Mouse (Mus musculus): ENCODE data around the gene Gm12355.
"Not testable (repeated sequence)": the region's sequence is repeated elsewhere in the genome, so short reads cannot be mapped to it uniquely, and the experiment has no call there.

Gm12355 gene

GRCm38 (mm10) chr11:98625611-98626410 is at the start of gene Gm12355, which contains the start of gene Gsdma3:
TSS of gene Gm12355 (minus strand) at chr11:98625661.
TSS of gene Gsdma3 (plus strand) at chr11:98626360.
- no peak for DNase-seq (ENCODE audit: low read depth)

DNA sequence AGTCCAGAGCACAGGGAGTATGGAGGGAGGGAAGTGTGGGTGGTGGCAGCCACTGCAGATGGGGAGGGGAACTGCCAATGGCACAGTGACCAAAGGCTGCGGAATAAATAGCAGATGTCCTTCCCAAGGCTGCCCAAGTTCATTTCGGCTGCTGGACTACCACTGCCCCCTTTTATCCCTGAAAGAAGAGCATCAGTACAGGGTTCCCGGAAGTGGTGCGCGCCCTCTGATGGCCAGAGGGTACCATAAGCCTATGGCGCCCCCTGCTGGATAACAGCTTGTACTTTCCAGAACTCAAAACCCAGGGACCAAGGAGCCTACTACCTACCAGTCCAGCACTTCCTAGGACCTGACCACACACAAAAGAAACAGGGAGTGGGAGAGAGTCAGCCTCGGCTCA is 47.7 kb upstream of the Gm12355 start:
- not testable (repeated sequence) for DNase-seq (ENCODE audit: low read depth)

DNA sequence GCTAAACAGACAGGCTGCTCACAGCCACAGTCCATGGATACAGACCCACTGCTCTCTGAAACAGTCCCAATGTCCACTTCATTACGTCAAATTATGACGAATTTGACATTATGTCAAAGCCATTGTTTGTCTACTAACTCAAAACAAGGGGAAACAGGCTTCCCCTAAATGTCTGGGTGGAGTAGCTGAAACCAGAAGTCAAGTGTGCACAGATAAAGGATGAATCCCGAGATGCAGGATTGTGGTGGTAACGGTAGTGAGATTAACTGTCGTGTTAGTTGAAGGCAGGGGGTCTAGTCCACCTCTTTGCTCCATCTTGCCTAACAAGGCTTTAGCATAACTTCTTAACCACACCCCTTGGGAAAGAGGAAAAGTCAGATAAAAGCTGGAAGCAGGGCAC is 47.0 kb upstream of the Gm12355 start:
- no peak for DNase-seq (ENCODE audit: low read depth)

GRCm38 (mm10) chr11:98671857-98672256 is 46.4 kb upstream of the Gm12355 start:
- DNase-seq (ENCODE audit: low read depth) = no peak

DNA sequence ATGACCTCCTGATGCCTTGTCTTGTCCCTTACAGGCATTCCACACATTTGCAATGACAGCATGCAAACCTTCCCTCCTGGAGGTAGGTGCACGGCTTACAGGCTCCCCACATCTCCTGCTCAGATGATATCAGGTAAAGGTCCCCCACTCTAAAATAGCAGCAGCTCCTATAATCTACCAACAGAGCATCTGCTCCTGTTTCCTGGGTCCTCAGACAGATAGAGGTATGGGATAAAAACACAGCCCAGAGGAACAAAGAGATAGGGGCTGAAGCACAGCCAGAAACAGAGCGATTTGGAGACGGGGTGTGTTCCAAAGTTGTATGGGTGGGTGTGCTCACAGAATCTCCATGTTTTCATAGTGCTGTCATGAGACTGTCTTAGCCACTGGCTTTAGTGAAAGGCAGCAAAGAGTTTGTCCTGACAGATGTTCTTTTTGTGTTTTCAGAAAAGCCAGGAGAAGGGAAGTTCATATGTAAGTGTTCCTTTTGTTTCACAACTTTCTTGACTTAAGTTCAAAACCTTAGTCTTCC is 45.9 kb upstream of the Gm12355 start:
- no peak for DNase-seq (ENCODE audit: low read depth)

DNA sequence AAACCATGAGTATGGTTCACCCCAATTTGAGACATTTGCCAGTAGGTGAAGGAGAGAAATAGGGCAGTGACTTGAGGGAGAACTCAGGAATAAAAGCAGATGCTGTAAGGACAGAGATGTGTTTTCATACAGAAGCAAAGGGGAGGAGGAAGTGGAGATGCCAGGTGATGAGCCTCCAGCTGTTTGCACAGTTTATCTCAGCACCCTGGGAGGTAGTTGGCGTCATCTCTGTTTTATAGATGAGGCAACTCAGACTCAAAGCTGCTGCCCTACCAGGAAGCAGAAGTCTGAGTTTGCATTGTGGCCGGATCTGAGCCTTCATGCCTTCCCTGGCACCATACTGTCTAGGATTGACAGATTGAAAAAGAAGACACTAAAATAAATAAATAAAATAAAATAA is 43.5 kb upstream of the Gm12355 start:
- DNase-seq (ENCODE audit: low read depth) = no peak

- DNase-seq (ENCODE audit: low read depth) = no peak
Measured at GRCm38 (mm10) chr11:98664091-98664490, 38.6 kb upstream of the Gm12355 start, which contains the start of gene Gsdma. TSS of gene Gsdma (plus strand) at chr11:98664351.

GRCm38 (mm10) chr11:98660517-98660916 is 35.1 kb upstream of the Gm12355 start:
- no peak for DNase-seq (ENCODE audit: low read depth)

- DNase-seq (ENCODE audit: low read depth) = not testable (repeated sequence)
Measured at GRCm38 (mm10) chr11:98655076-98655475, 29.6 kb upstream of the Gm12355 start.

DNA sequence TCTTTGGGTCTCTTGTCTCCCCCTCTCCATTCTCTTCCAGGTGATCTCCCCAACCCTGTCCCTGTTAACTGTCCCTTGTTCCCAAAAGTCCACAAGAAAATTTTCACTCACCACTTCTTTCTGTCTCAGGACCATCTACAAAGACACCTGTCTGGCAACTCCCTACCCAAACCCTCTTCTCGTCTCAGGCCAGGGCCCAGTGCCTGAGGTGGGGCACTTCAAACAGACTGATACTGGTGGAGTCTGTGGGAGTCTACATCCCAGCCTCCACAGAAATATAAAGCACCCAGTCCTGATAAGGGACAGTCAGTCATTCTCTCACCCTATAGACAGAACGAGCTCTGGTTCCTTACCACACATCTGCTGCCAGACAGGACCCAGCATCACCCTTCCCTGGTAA is 21.0 kb upstream of the Gm12355 start, which contains the start of gene Gsdma2:
Gene Gsdma2 (plus strand): TSS at position 301 of the 400 bp plus-strand sequence.
- DNase-seq (ENCODE audit: low read depth) = no peak

GRCm38 (mm10) chr11:98645946-98646345 is 20.5 kb upstream of the Gm12355 start:
- no peak for DNase-seq (ENCODE audit: low read depth)

DNA sequence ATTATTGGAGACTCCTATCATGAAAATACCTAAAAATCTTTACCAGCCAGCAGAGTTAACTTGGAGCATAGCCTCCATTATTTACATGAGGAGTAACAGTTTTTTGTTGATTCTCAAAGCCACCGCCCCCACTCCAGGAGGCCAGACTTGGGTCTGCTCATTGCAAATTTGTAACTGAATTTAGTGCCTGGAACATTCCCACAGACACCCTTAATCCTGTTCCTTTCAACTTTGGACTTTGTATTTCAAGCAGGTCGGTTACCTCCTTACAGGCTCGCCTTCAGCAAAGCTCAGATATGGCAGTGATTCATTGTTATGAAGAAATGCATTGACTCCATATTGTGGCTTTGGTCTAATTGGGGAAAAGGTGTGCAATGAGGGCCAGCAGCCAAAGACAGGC is 19.3 kb upstream of the Gm12355 start:
- DNase-seq (ENCODE audit: low read depth) = no peak

DNA sequence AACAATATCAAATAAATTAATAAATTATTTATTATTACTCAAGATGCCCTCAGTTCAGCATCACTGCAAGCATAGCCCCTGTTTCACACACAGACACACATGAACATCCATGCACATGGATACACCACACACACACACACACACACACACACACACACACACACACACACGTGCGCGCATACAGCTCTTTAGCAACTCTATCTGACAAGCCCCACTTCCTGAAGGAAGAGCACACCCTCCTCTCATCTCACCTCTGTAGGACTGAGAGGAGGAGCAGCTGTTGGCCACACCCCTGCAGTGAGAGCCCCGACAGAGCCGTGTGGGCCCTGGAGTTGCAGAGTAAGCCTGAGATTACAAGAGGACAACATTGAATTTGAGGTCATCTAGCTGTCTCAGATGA is 14.6 kb upstream of the Gm12355 start:
- DNase-seq (ENCODE audit: low read depth) = no peak

GRCm38 (mm10) chr11:98637501-98637900 is 12.0 kb upstream of the Gm12355 start:
- no peak for DNase-seq (ENCODE audit: low read depth)

DNA sequence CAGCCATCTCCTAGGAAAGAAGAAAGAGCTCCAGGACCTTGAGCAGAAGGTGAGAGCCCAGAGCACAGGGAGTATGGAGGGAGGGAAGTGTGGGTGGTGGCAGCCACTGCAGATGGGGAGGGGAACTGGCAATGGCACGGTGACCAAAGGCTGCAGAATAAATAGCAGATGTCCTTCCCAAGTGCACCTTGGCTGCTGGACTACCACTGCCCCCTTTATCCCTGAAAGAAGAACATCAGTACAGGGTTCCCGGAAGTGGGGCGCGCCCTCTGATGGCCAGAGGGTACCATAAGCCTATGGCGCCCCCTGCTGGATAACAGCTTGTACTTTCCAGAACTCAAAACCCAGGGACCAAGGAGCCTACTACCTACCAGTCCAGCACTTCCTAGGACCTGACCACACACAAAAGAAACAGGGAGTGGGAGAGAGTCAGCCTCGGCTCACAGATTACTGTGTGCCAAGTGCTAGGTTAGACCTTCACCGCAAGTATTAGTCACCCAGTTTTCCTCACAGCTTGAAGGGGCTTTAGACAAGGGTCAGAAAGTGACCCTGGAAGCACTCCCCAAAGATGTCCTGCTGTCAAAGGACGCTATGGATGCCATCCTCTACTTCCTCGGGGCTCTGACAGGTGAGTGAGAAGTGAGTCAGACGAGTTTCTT is 10.0 kb upstream of the Gm12355 start:
- DNase-seq (ENCODE audit: low read depth) = not testable (repeated sequence)

- no peak for DNase-seq (ENCODE audit: low read depth)
Measured at GRCm38 (mm10) chr11:98630646-98631045, 5.2 kb upstream of the Gm12355 start.

GRCm38 (mm10) chr11:98628706-98629105 is 3.2 kb upstream of the Gm12355 start:
- no peak for DNase-seq (ENCODE audit: low read depth)

- not testable (repeated sequence) for DNase-seq (ENCODE audit: low read depth)
Measured at GRCm38 (mm10) chr11:98624381-98624780, 1.1 kb downstream of the Gm12355 start.

DNA sequence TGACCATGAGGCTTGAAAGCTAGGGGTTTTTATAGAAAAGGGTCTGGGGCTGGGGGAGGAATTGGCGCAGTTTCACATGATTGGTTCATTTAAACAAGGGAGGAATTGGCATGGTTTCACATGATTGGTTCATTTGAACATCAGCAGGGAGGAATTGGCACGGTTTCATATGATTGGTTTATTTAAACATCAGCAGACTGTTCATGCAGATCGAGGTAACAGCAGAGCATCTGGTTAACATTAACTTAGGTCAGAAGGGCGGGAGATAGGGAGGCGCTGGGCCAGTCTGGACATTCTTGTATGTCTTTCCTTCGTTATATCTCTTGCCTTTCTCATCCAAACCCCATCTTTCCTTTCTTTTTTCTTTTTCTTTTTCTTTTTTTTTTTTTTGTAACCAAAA is 1.5 kb downstream of the Gm12355 start:
- DNase-seq (ENCODE audit: low read depth) = not testable (repeated sequence)

GRCm38 (mm10) chr11:98620791-98621190 is 4.7 kb downstream of the Gm12355 start:
- DNase-seq (ENCODE audit: low read depth) = no peak

DNA sequence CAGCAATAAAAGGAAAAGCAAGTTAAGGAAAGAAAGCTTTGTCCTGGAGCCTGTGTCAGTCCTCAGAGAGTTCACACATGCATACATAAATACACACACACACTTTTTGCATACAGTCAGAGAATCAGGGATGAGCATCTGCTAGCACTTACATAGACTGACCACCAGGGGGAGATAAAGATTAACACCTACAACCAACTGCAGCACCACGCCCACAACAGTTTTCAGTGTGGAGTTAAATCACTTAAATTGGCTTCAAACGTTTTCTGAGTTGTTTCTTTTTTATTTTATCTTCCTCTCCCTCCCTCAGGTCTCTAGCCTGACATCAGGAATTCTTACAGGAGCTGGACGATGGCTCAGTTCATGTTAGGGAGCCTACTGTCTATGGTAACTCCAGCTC is 18.7 kb downstream of the Gm12355 start:
- DNase-seq (ENCODE audit: low read depth) = no peak

GRCm38 (mm10) chr11:98604911-98605310 is 20.6 kb downstream of the Gm12355 start:
- not testable (repeated sequence) for DNase-seq (ENCODE audit: low read depth)

DNA sequence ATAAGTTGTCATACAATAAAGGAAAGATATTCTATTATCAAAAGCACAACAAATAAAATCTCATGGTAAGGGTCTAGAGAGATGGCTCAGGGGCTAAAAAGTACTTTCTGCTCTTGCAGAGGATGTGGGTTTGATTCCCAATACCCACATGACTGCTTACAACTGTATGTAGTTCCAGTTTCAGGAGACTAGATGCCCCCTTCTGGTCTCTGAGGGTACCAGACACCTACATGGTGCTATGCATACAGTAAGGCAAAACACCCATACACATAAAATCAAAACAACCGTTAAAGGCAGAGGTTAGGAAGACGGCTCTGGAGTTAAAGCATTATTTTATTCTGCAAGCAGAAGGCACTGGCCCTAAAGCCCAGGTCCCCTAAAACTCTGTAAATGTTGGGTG is 21.5 kb downstream of the Gm12355 start:
- DNase-seq (ENCODE audit: low read depth) = no peak

Data from fibroblast of lung, adult 2 months (primary cell).